Mouse (Mus musculus) ES-Bruce4 (cell line): Measurements from ENCODE around the gene Csf2rb.

Experiments used
- CTCF ChIP-seq: IDR thresholded peaks from one replicate; pipeline ENCODE4 v1.8.1; 2011; ENCODE audit warnings: low read depth, low read length
- EP300 ChIP-seq: IDR thresholded peaks from 2 replicates; pipeline ENCODE4 v1.6.1; 2011; ENCODE audit warnings: low read depth, low read length; ENCODE audit not compliant: insufficient read depth

DNA sequence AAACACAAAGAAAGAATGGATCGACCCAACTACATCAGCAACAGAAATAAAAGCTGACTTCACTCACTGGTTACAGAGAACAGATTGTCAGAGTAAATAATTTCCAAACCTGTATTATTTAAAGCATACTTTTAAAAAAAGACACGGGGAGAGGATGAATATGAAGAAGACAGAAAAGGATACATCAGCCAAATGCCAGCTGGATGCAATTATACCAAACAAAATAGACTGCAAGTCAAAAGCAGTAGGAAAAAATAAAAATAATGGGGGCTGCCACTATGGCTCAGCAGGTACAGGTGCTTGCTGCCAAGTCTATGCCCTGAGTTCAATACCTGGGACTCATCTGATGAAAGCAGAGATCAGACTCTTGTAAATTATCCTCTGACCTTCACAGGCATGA is 54.7 kb downstream of the Csf2rb start:
- TF ChIP-seq CTCF (no peak), EP300 (no peak)
